Mouse (Mus musculus): ENCODE measurements around the gene Nt5m. TPM values are rescaled to one million over a fixed set of nuclear protein-coding genes. Genes with fewer than 3 reads are reported as not detected.

Gene Nt5m
- polyA plus RNA-seq, 1 experiment from 2014 or later: 31.6 TPM

DNA sequence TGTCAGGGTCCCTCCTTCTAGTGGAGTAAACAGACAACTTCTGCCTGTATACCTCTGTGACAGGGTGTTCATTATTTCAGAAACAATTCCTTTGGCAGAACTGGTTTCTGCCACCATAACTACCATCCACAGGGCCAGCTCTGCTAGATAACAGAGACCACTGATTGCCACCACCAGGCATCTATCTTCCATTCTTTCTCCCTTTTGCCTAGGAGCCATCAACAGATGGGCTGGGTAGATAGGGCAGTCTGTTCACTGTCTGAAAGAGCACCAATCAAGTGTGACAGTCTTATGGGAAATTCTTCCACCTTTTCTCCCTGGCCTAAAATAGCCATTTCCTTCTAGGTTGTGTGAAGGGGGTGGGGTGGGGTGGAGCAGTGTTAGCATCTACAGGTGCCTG, 71.3 kb downstream of the Nt5m start:
- no peak for ATAC-seq (ENCODE audit: insufficient read depth, low FRiP score)
- H3K9ac ChIP-seq (ENCODE audit: low read length): no peak overlapping the region
- H3K9me3 ChIP-seq (replicated peaks; ENCODE audit: control insufficient read depth, low read length): no peaks in the 10 kb centered on the region
- no peak overlapping the region for H3K4me2 ChIP-seq (ENCODE audit: low read depth, low read length)
- H3K27me3 ChIP-seq (ENCODE audit: control insufficient read depth, insufficient read depth, low read length): no peaks in the 10 kb centered on the region
- H3K36me3 ChIP-seq (ENCODE audit: control insufficient read depth, insufficient read depth, low read length): no peaks in the 10 kb centered on the region
- no peak overlapping the region for H3K4me3 ChIP-seq (replicated peaks; ENCODE audit: low read length)
- H3K4me1 ChIP-seq (ENCODE audit: control insufficient read depth, insufficient read depth, low read length): peaks cover 6% of the 10 kb centered on the region; the same call in 1 of the 2 replicates
- no peak overlapping the region for H3K27ac ChIP-seq (ENCODE audit: low read length)

DNA sequence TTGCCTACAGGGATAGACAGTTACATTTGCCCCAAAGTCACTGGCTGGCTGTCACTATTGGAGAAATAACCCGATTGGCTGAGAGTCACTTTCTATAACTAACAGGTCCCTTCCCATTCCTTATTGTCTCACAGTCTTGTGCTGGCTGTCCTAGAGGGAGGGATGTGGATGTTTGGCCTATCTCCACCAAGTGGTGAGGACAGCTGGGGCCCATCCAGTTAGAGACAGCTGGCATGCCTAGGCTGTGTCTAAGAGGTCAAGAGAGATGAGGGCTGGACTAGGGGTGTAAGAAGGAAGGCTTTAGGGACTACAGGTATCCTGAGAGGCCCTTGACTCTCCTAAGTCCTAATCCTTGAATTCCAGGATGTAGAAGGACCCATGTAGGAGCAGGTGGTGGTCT, 72.3 kb downstream of the Nt5m start:
- Histone ChIP-seq H3K9me3 (replicated peaks; ENCODE audit: control insufficient read depth, low read length) (no peaks in the 10 kb centered on the region), H3K36me3 (ENCODE audit: control insufficient read depth, insufficient read depth, low read length) (no peaks in the 10 kb centered on the region), H3K27ac (ENCODE audit: low read length) (no peak overlapping the region), H3K9ac (ENCODE audit: low read length) (no peak overlapping the region), H3K4me3 (replicated peaks; ENCODE audit: low read length) (no peak overlapping the region), H3K4me1 (ENCODE audit: control insufficient read depth, insufficient read depth, low read length) (peaks cover 6% of the 10 kb centered on the region; the same call in 1 of the 2 replicates), H3K27me3 (ENCODE audit: control insufficient read depth, insufficient read depth, low read length) (no peaks in the 10 kb centered on the region), H3K4me2 (ENCODE audit: low read depth, low read length) (no peak overlapping the region)
- ATAC-seq (ENCODE audit: insufficient read depth, low FRiP score): no peak
- WGBS: 74% methylated on average over 1 of the region's 1 CpGs

DNA sequence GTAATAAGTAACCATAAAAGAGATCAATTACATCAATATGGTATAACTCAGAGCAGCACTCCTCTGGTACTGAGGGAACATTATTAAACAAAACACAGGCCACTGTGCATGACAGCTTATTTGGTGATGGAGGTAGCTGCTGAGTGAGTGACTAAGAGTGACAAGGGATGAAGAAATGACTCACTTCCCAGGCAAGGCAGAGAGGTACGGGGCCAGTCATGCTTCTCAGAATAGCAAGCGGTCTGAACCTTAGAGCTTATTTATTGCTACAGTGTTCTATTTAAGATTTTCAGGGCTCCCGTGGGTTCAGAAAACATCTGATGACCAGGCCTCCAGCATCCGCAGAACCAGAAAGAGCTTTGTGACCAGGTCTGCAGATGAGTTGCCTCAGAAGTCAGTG, 74.5 kb downstream of the Nt5m start:
- H3K27ac ChIP-seq (ENCODE audit: low read length): no peak overlapping the region
- ATAC-seq (ENCODE audit: insufficient read depth, low FRiP score): no peak
- no peak overlapping the region for H3K4me2 ChIP-seq (ENCODE audit: low read depth, low read length)
- H3K4me3 ChIP-seq (replicated peaks; ENCODE audit: low read length): no peak overlapping the region
- H3K27me3 ChIP-seq (ENCODE audit: control insufficient read depth, insufficient read depth, low read length): no peaks in the 10 kb centered on the region
- H3K9ac ChIP-seq (ENCODE audit: low read length): no peak overlapping the region
- no peaks in the 10 kb centered on the region for H3K36me3 ChIP-seq (ENCODE audit: control insufficient read depth, insufficient read depth, low read length)
- H3K4me1 ChIP-seq (ENCODE audit: control insufficient read depth, insufficient read depth, low read length): peaks cover under 1% of the 10 kb centered on the region; the same call in 1 of the 2 replicates
- WGBS: 80% methylated on average over 4 of the region's 4 CpGs
- no peaks in the 10 kb centered on the region for H3K9me3 ChIP-seq (replicated peaks; ENCODE audit: control insufficient read depth, low read length)

DNA sequence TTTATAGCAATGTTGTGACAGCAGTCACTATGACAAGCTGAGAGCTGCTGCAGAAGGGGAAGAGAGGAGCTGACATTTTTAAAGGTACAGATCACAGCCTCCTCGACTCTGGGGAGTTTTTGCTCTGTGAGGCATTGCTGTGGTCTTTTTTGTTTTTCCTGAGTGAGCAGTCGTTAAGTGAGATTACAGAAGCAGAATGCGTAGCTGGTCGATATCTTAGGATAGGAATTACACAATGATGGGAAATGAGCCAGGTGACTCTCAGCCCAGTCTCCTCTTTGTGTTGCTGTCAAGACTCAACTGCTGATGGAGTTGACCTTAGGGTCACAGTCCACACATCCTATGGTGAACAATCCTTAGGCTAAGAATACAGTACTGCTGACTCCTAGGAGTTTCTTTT, 78.8 kb downstream of the Nt5m start:
- no peak overlapping the region for H3K9ac ChIP-seq (ENCODE audit: low read length)
- no peak overlapping the region for H3K4me3 ChIP-seq (replicated peaks; ENCODE audit: low read length)
- H3K4me1 ChIP-seq (ENCODE audit: control insufficient read depth, insufficient read depth, low read length): peaks cover 8% of the 10 kb centered on the region; the same call in 1 of the 2 replicates
- WGBS: 39% methylated on average over 4 of the region's 4 CpGs
- H3K4me2 ChIP-seq (ENCODE audit: low read depth, low read length): no peak overlapping the region
- H3K36me3 ChIP-seq (ENCODE audit: control insufficient read depth, insufficient read depth, low read length): no peaks in the 10 kb centered on the region
- no peaks in the 10 kb centered on the region for H3K27me3 ChIP-seq (ENCODE audit: control insufficient read depth, insufficient read depth, low read length)
- H3K27ac ChIP-seq (ENCODE audit: low read length): no peak overlapping the region
- H3K9me3 ChIP-seq (replicated peaks; ENCODE audit: control insufficient read depth, low read length): no peaks in the 10 kb centered on the region
- no peak for ATAC-seq (ENCODE audit: insufficient read depth, low FRiP score)

DNA sequence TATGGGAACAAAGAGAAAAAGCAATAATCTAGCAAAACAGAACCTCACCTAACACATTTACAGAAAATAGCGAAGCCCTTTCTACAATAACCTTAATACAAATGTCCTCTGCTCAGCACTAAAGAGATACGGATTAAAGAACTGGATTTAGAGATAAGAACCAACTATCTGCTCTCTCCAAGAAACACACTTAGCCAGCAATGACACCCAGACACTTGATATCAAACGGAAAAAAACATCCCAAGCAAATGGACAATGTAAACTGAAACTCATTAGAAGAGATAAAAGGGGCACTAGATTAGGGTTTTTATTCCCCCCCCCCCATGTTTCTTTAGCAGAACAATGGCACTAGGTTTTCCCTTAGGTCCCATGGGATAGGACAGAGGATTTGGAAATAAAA, 80.2 kb downstream of the Nt5m start:
- H3K27me3 ChIP-seq (ENCODE audit: control insufficient read depth, insufficient read depth, low read length): no peaks in the 10 kb centered on the region
- ATAC-seq (ENCODE audit: insufficient read depth, low FRiP score): no peak
- H3K27ac ChIP-seq (ENCODE audit: low read length): no peak overlapping the region
- H3K4me3 ChIP-seq (replicated peaks; ENCODE audit: low read length): no peak overlapping the region
- peaks cover 8% of the 10 kb centered on the region; the same call in 1 of the 2 replicates for H3K4me1 ChIP-seq (ENCODE audit: control insufficient read depth, insufficient read depth, low read length)
- H3K4me2 ChIP-seq (ENCODE audit: low read depth, low read length): no peak overlapping the region
- H3K9me3 ChIP-seq (replicated peaks; ENCODE audit: control insufficient read depth, low read length): no peaks in the 10 kb centered on the region
- H3K36me3 ChIP-seq (ENCODE audit: control insufficient read depth, insufficient read depth, low read length): no peaks in the 10 kb centered on the region
- WGBS: 65% methylated on average over 3 of the region's 3 CpGs
- no peak overlapping the region for H3K9ac ChIP-seq (ENCODE audit: low read length)

DNA sequence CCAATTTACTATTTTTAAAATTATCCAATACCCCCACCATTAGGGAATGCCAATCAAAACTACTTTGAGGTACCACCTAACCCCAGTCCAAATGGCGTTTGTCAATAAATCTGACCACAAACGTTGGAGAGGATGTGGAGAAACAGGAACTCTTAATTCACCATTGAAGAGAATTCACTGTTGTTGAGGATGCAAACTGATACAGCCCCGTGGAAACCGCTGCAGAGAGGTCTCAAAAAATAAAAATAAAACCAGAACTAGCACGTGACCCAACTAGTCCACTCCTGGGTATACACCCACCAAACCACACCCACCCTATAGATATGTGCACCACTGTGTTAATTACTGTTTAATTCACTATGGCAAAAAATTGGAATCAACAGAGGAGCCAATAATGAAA, 81.1 kb downstream of the Nt5m start:
- H3K27me3 ChIP-seq (ENCODE audit: control insufficient read depth, insufficient read depth, low read length): no peaks in the 10 kb centered on the region
- no peak for ATAC-seq (ENCODE audit: insufficient read depth, low FRiP score)
- no peak overlapping the region for H3K4me3 ChIP-seq (replicated peaks; ENCODE audit: low read length)
- no peak overlapping the region for H3K27ac ChIP-seq (ENCODE audit: low read length)
- H3K9ac ChIP-seq (ENCODE audit: low read length): no peak overlapping the region
- no peaks in the 10 kb centered on the region for H3K36me3 ChIP-seq (ENCODE audit: control insufficient read depth, insufficient read depth, low read length)
- peaks cover 8% of the 10 kb centered on the region; the same call in 1 of the 2 replicates for H3K4me1 ChIP-seq (ENCODE audit: control insufficient read depth, insufficient read depth, low read length)
- H3K4me2 ChIP-seq (ENCODE audit: low read depth, low read length): no peak overlapping the region
- H3K9me3 ChIP-seq (replicated peaks; ENCODE audit: control insufficient read depth, low read length): no peaks in the 10 kb centered on the region
- WGBS: 62% methylated on average over 5 of the region's 5 CpGs

DNA sequence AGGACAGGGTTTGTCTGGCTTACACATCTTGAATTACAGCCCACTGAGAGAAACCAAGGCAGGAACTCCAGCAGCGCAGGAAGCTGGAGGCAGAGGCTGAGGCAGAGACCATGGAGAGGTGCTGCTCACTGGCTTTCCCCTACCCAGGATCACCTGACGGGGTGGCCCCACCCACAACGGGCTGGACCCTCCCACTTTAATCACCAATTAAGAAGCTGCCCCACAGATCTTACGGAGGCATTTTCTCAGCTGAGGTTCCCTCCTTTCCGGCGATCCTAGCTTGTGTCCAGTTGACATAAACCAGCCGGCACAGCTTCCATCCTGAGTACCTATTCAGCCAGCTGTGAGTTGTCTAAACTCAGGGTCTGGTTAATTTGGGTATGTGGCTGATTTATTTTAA, 82.0 kb downstream of the Nt5m start:
- H3K27ac ChIP-seq (ENCODE audit: low read length): peak overlapping the region; percentile 30; the same call in 1 of the 2 replicates
- H3K4me3 ChIP-seq (replicated peaks; ENCODE audit: low read length): peak overlapping the region; percentile 22; the same call in 1 of the 2 replicates
- H3K9ac ChIP-seq (ENCODE audit: low read length): peak overlapping the region; percentile 53; the same call in 1 of the 2 replicates
- WGBS: 14% methylated on average over 7 of the region's 7 CpGs
- no peaks in the 10 kb centered on the region for H3K36me3 ChIP-seq (ENCODE audit: control insufficient read depth, insufficient read depth, low read length)
- H3K4me1 ChIP-seq (ENCODE audit: control insufficient read depth, insufficient read depth, low read length): peaks cover 8% of the 10 kb centered on the region; the same call in 1 of the 2 replicates
- no peaks in the 10 kb centered on the region for H3K9me3 ChIP-seq (replicated peaks; ENCODE audit: control insufficient read depth, low read length)
- peak overlapping the region; percentile 40 for H3K4me2 ChIP-seq (ENCODE audit: low read depth, low read length)
- peak; percentile 81; the same call in 1 of the 2 replicates for ATAC-seq (ENCODE audit: insufficient read depth, low FRiP score)
- H3K27me3 ChIP-seq (ENCODE audit: control insufficient read depth, insufficient read depth, low read length): no peaks in the 10 kb centered on the region

DNA sequence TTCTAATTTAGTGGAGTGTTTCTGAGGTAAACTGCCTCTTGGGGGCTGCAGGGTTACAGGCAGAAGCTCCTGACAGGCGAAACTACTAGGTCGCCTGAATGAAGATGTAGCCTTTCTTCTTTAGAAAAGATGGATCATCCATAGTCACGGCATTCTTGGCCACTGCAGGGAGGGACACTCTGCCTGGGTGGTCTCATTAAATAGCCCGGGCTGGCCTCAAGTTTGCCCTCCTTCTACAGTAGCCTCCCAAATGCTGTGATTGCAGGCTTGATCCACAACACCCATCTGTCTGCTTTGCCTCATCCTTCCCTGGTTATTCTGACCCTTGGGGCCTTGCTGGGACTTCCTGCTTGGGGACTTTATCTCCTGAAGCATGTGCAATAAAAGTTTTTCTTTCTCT, 90.8 kb downstream of the Nt5m start:
- Histone ChIP-seq H3K36me3 (ENCODE audit: control insufficient read depth, insufficient read depth, low read length) (no peaks in the 10 kb centered on the region), H3K9me3 (replicated peaks; ENCODE audit: control insufficient read depth, low read length) (no peaks in the 10 kb centered on the region), H3K27ac (ENCODE audit: low read length) (no peak overlapping the region), H3K4me1 (ENCODE audit: control insufficient read depth, insufficient read depth, low read length) (no peaks in the 10 kb centered on the region; the same call in none of the 2 replicates), H3K9ac (ENCODE audit: low read length) (no peak overlapping the region), H3K27me3 (ENCODE audit: control insufficient read depth, insufficient read depth, low read length) (no peaks in the 10 kb centered on the region), H3K4me3 (replicated peaks; ENCODE audit: low read length) (no peak overlapping the region), H3K4me2 (ENCODE audit: low read depth, low read length) (no peak overlapping the region)
- ATAC-seq (ENCODE audit: insufficient read depth, low FRiP score): no peak
- WGBS: 45% methylated on average over 4 of the region's 4 CpGs

Data from stomach, embryonic 16.5 days (tissue).